Mouse (Mus musculus): ENCODE measurements at regions not wholly inside any gene's neighbourhood (a gene's known extent, or its start where the extent isn't known, plus 50 kb on each side); places are given as distances from the start of the nearest gene placed in this dataset.

GRCm38 (mm10) chr13:48102156-48102555 is 158.9 kb upstream of the Id4 start:
- Histone ChIP-seq H3K4me2 (no peak overlapping the region), H3K9me3 (ENCODE audit: low read depth, low read length) (no peaks in the 10 kb centered on the region), H3K27me3 (ENCODE audit: insufficient read depth, low read length) (no peaks in the 10 kb centered on the region), H3K9ac (no peak overlapping the region), H3K36me3 (ENCODE audit: insufficient read depth) (no peaks in the 10 kb centered on the region), H3K27ac (ENCODE audit: low read depth) (no peak overlapping the region), H3K4me3 (ENCODE audit: low read depth, low read length) (no peak overlapping the region), H3K4me1 (ENCODE audit: insufficient read depth) (0 out of 2 replicates have a peak, but pooled peaks cover 3% of the 10 kb centered on the region)
- ATAC-seq (ENCODE audit: insufficient read depth) = no peak
- WGBS = 69% methylated on average over 8 of the region's 8 CpGs
- no peak for DNase-seq
- TF ChIP-seq CTCF (IDR thresholded peaks at IDR 0.05; ENCODE audit: low read depth) = no peak

GRCm38 (mm10) chr13:48102576-48102975 is 158.5 kb upstream of the Id4 start:
- H3K4me1 ChIP-seq (ENCODE audit: insufficient read depth) = 0 out of 2 replicates have a peak, but pooled peaks cover 3% of the 10 kb centered on the region
- no peaks in the 10 kb centered on the region for H3K36me3 ChIP-seq (ENCODE audit: insufficient read depth)
- no peak overlapping the region for H3K27ac ChIP-seq (ENCODE audit: low read depth)
- no peaks in the 10 kb centered on the region for H3K27me3 ChIP-seq (ENCODE audit: insufficient read depth, low read length)
- ATAC-seq (ENCODE audit: insufficient read depth) (no peak), DNase-seq (no peak)
- H3K9me3 ChIP-seq (ENCODE audit: low read depth, low read length) = no peaks in the 10 kb centered on the region
- H3K4me3 ChIP-seq (ENCODE audit: low read depth, low read length) = no peak overlapping the region
- WGBS = 57% methylated on average over 7 of the region's 7 CpGs
- H3K4me2 ChIP-seq = no peak overlapping the region
- TF ChIP-seq CTCF (IDR thresholded peaks at IDR 0.05; ENCODE audit: low read depth) = no peak
- no peak overlapping the region for H3K9ac ChIP-seq

- ATAC-seq (ENCODE audit: insufficient read depth) (no peak), DNase-seq (peak; percentile 3)
- Histone ChIP-seq H3K4me1 (ENCODE audit: insufficient read depth) (0 out of 2 replicates have a peak, but pooled peaks cover 3% of the 10 kb centered on the region), H3K9me3 (ENCODE audit: low read depth, low read length) (no peaks in the 10 kb centered on the region), H3K27ac (ENCODE audit: low read depth) (no peak overlapping the region), H3K9ac (no peak overlapping the region), H3K36me3 (ENCODE audit: insufficient read depth) (no peaks in the 10 kb centered on the region), H3K4me3 (ENCODE audit: low read depth, low read length) (no peak overlapping the region), H3K27me3 (ENCODE audit: insufficient read depth, low read length) (no peaks in the 10 kb centered on the region), H3K4me2 (no peak overlapping the region)
- 43% methylated on average over 6 of the region's 6 CpGs for WGBS
- TF ChIP-seq CTCF (IDR thresholded peaks at IDR 0.05; ENCODE audit: low read depth) = no peak
Observed at GRCm38 (mm10) chr13:48104766-48105165, 156.3 kb upstream of the Id4 start.

- TF ChIP-seq CTCF (IDR thresholded peaks at IDR 0.05; ENCODE audit: low read depth) = no peak
- no peaks in the 10 kb centered on the region for H3K36me3 ChIP-seq (ENCODE audit: insufficient read depth)
- ATAC-seq (ENCODE audit: insufficient read depth) (no peak), DNase-seq (no peak)
- WGBS = 81% methylated on average over 5 of the region's 5 CpGs
- no peaks in the 10 kb centered on the region for H3K9me3 ChIP-seq (ENCODE audit: low read depth, low read length)
- H3K9ac ChIP-seq = no peak overlapping the region
- H3K27me3 ChIP-seq (ENCODE audit: insufficient read depth, low read length) = no peaks in the 10 kb centered on the region
- no peak overlapping the region for H3K4me3 ChIP-seq (ENCODE audit: low read depth, low read length)
- H3K4me2 ChIP-seq = no peak overlapping the region
- 0 out of 2 replicates have a peak, but pooled peaks cover 3% of the 10 kb centered on the region for H3K4me1 ChIP-seq (ENCODE audit: insufficient read depth)
- no peak overlapping the region for H3K27ac ChIP-seq (ENCODE audit: low read depth)
Observed at GRCm38 (mm10) chr13:48106946-48107345, 154.1 kb upstream of the Id4 start.

- H3K9ac ChIP-seq = no peak overlapping the region
- whole genome bisulfite sequencing = 55% methylated on average over 7 of the region's 7 CpGs
- no peak overlapping the region for H3K4me2 ChIP-seq
- H3K27ac ChIP-seq (ENCODE audit: low read depth) = no peak overlapping the region
- H3K27me3 ChIP-seq (ENCODE audit: insufficient read depth, low read length) = no peaks in the 10 kb centered on the region
- no peak for TF ChIP-seq CTCF (IDR thresholded peaks at IDR 0.05; ENCODE audit: low read depth)
- H3K9me3 ChIP-seq (ENCODE audit: low read depth, low read length) = no peaks in the 10 kb centered on the region
- no peaks in the 10 kb centered on the region for H3K36me3 ChIP-seq (ENCODE audit: insufficient read depth)
- DNase-seq = no peak
- ATAC-seq (ENCODE audit: insufficient read depth) = no peak
- no peak overlapping the region for H3K4me3 ChIP-seq (ENCODE audit: low read depth, low read length)
- no peaks in the 10 kb centered on the region for H3K4me1 ChIP-seq (ENCODE audit: insufficient read depth)
Observed at GRCm38 (mm10) chr13:48115890-48116289, 145.1 kb upstream of the Id4 start.

- no peak overlapping the region for H3K27ac ChIP-seq (ENCODE audit: low read depth)
- no peaks in the 10 kb centered on the region for H3K27me3 ChIP-seq (ENCODE audit: insufficient read depth, low read length)
- no peak overlapping the region for H3K4me3 ChIP-seq (ENCODE audit: low read depth, low read length)
- ATAC-seq (ENCODE audit: insufficient read depth) (no peak), DNase-seq (no peak)
- H3K36me3 ChIP-seq (ENCODE audit: insufficient read depth) = no peaks in the 10 kb centered on the region
- H3K4me2 ChIP-seq = no peak overlapping the region
- TF ChIP-seq CTCF (IDR thresholded peaks at IDR 0.05; ENCODE audit: low read depth) = no peak
- 67% methylated on average over 6 of the region's 6 CpGs for WGBS
- no peak overlapping the region for H3K9ac ChIP-seq
- H3K4me1 ChIP-seq (ENCODE audit: insufficient read depth) = peaks cover 4% of the 10 kb centered on the region
- no peaks in the 10 kb centered on the region for H3K9me3 ChIP-seq (ENCODE audit: low read depth, low read length)
Observed at GRCm38 (mm10) chr13:48126582-48126981, 134.4 kb upstream of the Id4 start.

GRCm38 (mm10) chr13:48130724-48131123 is 130.3 kb upstream of the Id4 start:
- Histone ChIP-seq H3K4me3 (ENCODE audit: low read depth, low read length) (peak overlapping the region; percentile 17; the same call in 1 of the 2 replicates), H3K36me3 (ENCODE audit: insufficient read depth) (no peaks in the 10 kb centered on the region), H3K9me3 (ENCODE audit: low read depth, low read length) (no peaks in the 10 kb centered on the region), H3K9ac (peak overlapping the region; percentile 38), H3K27ac (ENCODE audit: low read depth) (peak overlapping the region; percentile 38; the same call in 1 of the 2 replicates), H3K27me3 (ENCODE audit: insufficient read depth, low read length) (no peaks in the 10 kb centered on the region), H3K4me1 (ENCODE audit: insufficient read depth) (peaks cover 4% of the 10 kb centered on the region), H3K4me2 (peak overlapping the region; percentile 59)
- DNase-seq = peak; percentile 86
- 2% methylated on average over 17 of the region's 17 CpGs for WGBS
- TF ChIP-seq CTCF (IDR thresholded peaks at IDR 0.05; ENCODE audit: low read depth) = no peak
- ATAC-seq (ENCODE audit: insufficient read depth) = peak; percentile 93

- Histone ChIP-seq H3K9me3 (ENCODE audit: low read depth, low read length) (no peaks in the 10 kb centered on the region), H3K4me3 (ENCODE audit: low read depth, low read length) (no peak overlapping the region), H3K27ac (ENCODE audit: low read depth) (no peak overlapping the region), H3K36me3 (ENCODE audit: insufficient read depth) (no peaks in the 10 kb centered on the region), H3K9ac (no peak overlapping the region), H3K4me1 (ENCODE audit: insufficient read depth) (peaks cover 4% of the 10 kb centered on the region), H3K27me3 (ENCODE audit: insufficient read depth, low read length) (no peaks in the 10 kb centered on the region), H3K4me2 (no peak overlapping the region)
- 43% methylated on average over 5 of the region's 5 CpGs for WGBS
- TF ChIP-seq CTCF (IDR thresholded peaks at IDR 0.05; ENCODE audit: low read depth) = no peak
- ATAC-seq (ENCODE audit: insufficient read depth) (no peak), DNase-seq (no peak)
Observed at GRCm38 (mm10) chr13:48131681-48132080, 129.3 kb upstream of the Id4 start.

Data from lung, embryonic 14.5 days (tissue).